Mouse (Mus musculus): ENCODE results near the gene Rnf141.

- TF ChIP-seq GATA1 (IDR thresholded peaks at IDR 0.05; ENCODE audit: borderline replicate concordance, low read length) (no peak), FLI1 (IDR thresholded peaks at IDR 0.05; ENCODE audit: low read length) (no peak)
These were observed 62.1 kb downstream of the Rnf141 start for GRCm38 (mm10) chr7:110782135-110782534.

All from megakaryocyte, embryonic 14.5 days (primary cell).